Mouse (Mus musculus): Measurements from ENCODE around the gene Pam16.

Gene Pam16

GRCm38 (mm10) chr16:4647651-4648141 is 22.9 kb upstream of the Pam16 start:
- DNase-seq (ENCODE audit: extremely low read depth, insufficient read length, low spot score) = peak; percentile 78

GRCm38 (mm10) chr16:4646831-4647230 is 22.0 kb upstream of the Pam16 start:
- DNase-seq (ENCODE audit: extremely low read depth, insufficient read length, low spot score) = no peak

GRCm38 (mm10) chr16:4645867-4646266 is 21.1 kb upstream of the Pam16 start:
- no peak for DNase-seq (ENCODE audit: extremely low read depth, insufficient read length, low spot score)

GRCm38 (mm10) chr16:4643670-4644419 is 19.1 kb upstream of the Pam16 start:
- peak; percentile 95 for DNase-seq (ENCODE audit: extremely low read depth, insufficient read length, low spot score)

GRCm38 (mm10) chr16:4642937-4643336 is 18.1 kb upstream of the Pam16 start:
- peak; percentile 49 for DNase-seq (ENCODE audit: extremely low read depth, insufficient read length, low spot score)

GRCm38 (mm10) chr16:4642190-4642589 is 17.4 kb upstream of the Pam16 start:
- peak; percentile 82 for DNase-seq (ENCODE audit: extremely low read depth, insufficient read length, low spot score)

- peak; percentile 59 for DNase-seq (ENCODE audit: extremely low read depth, insufficient read length, low spot score)
Measured at GRCm38 (mm10) chr16:4641119-4641838, 16.5 kb upstream of the Pam16 start.

- peak; percentile 67 for DNase-seq (ENCODE audit: extremely low read depth, insufficient read length, low spot score)
Measured at GRCm38 (mm10) chr16:4640267-4641005, 15.6 kb upstream of the Pam16 start.

GRCm38 (mm10) chr16:4639831-4640237 is 15.0 kb upstream of the Pam16 start, which contains the start of the genes Vasn and Dnaja3:
Gene Vasn (plus strand): TSS chr16:4639941.
Gene Dnaja3 (plus strand): TSS chr16:4639989.
- DNase-seq (ENCODE audit: extremely low read depth, insufficient read length, low spot score) = peak; percentile 92

GRCm38 (mm10) chr16:4638891-4639390 is 14.2 kb upstream of the Pam16 start:
- no peak for DNase-seq (ENCODE audit: extremely low read depth, insufficient read length, low spot score)

- no peak for DNase-seq (ENCODE audit: extremely low read depth, insufficient read length, low spot score)
Measured at GRCm38 (mm10) chr16:4635760-4636159, 11.0 kb upstream of the Pam16 start.

- no peak for DNase-seq (ENCODE audit: extremely low read depth, insufficient read length, low spot score)
Measured at GRCm38 (mm10) chr16:4634681-4635080, 9.9 kb upstream of the Pam16 start.

- no peak for DNase-seq (ENCODE audit: extremely low read depth, insufficient read length, low spot score)
Measured at GRCm38 (mm10) chr16:4633661-4634060, 8.9 kb upstream of the Pam16 start.

GRCm38 (mm10) chr16:4632050-4632449 is 7.3 kb upstream of the Pam16 start:
- DNase-seq (ENCODE audit: extremely low read depth, insufficient read length, low spot score) = no peak

- peak; percentile 59 for DNase-seq (ENCODE audit: extremely low read depth, insufficient read length, low spot score)
Measured at GRCm38 (mm10) chr16:4629950-4630349, 5.2 kb upstream of the Pam16 start.

- DNase-seq (ENCODE audit: extremely low read depth, insufficient read length, low spot score) = no peak
Measured at GRCm38 (mm10) chr16:4628898-4629419, 4.2 kb upstream of the Pam16 start.

- DNase-seq (ENCODE audit: extremely low read depth, insufficient read length, low spot score) = no peak
Measured at GRCm38 (mm10) chr16:4627105-4627504, 2.3 kb upstream of the Pam16 start.

GRCm38 (mm10) chr16:4624074-4624473 is 714 bp downstream of the Pam16 start:
- no peak for DNase-seq (ENCODE audit: extremely low read depth, insufficient read length, low spot score)

GRCm38 (mm10) chr16:4616829-4617228 is 8.0 kb downstream of the Pam16 start:
- no peak for DNase-seq (ENCODE audit: extremely low read depth, insufficient read length, low spot score)

GRCm38 (mm10) chr16:4615297-4615696 is 9.5 kb downstream of the Pam16 start:
- DNase-seq (ENCODE audit: extremely low read depth, insufficient read length, low spot score) = no peak

- DNase-seq (ENCODE audit: extremely low read depth, insufficient read length, low spot score) = no peak
Measured at GRCm38 (mm10) chr16:4614639-4615038, 10.1 kb downstream of the Pam16 start.
